Mouse (Mus musculus): ENCODE results near the gene C1qtnf7.

DNA sequence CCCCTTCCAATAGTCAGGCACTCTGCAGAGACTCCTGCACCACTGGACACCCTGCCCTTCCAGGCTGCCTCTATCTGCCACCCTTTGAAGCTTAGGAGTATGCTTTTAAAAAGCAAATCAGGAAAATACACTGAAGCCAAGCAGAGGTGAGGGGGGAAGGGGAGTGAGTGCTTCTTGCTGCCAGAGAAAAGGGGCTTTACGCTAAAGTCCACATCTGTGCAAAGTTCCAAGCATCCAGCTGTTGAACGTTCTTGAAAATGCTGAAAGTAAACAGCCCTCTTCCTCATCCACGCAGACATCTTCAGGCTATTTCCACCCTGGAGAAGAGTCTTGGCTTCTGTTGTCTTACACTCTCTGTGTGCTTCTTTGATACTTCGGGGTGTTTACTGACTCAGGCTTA lies 34.6 kb downstream of the C1qtnf7 start:
- TF ChIP-seq CTCF (IDR thresholded peaks at IDR 0.05; ENCODE audit: borderline replicate concordance, insufficient read depth, low read length) (no peak), POLR2A (IDR thresholded peaks at IDR 0.05; ENCODE audit: low read depth, low read length) (no peak)

Measured in embryonic fibroblast, embryonic 13.5 days (primary cell).